Mouse (Mus musculus): ENCODE measurements around the gene Fabp6. TPM values are rescaled to one million over a fixed set of nuclear protein-coding genes. Genes with fewer than 3 reads are reported as not detected.

The Fabp6 gene
- total and polyA plus RNA-seq, 2 experiments from 2014 or later = not detected

DNA sequence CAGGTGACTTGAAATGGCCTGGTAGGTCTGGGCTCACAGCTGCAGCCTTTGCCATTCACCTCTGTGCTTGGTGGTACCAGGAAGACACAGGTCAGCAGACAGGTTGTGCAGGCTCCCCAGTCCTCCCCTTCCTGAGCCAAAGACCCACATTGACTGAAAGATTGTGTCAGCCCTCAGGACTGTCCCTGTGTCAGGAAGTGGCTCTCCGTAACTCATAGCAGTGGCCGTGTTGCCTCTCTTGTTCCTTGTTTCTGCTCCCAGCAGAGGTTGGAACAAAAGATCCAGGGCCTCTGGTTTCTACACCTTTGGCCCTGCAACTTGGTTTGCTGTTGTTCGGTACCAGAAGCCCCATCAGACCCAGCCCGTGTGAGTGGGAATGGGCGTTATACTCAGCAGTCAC, 32.2 kb downstream of the Fabp6 start:
- Histone ChIP-seq H3K27me3 (ENCODE audit: insufficient read depth, low read length) (no peaks in the 10 kb centered on the region), H3K9me3 (ENCODE audit: low read length) (no peaks in the 10 kb centered on the region), H3K4me2 (ENCODE audit: low read depth, low read length, poor library complexity, severe bottlenecking) (no peak overlapping the region), H3K36me3 (ENCODE audit: insufficient read depth, low read length) (no peaks in the 10 kb centered on the region), H3K4me1 (ENCODE audit: insufficient read depth, low read length) (no peaks in the 10 kb centered on the region; the same call in 1 of the 2 replicates), H3K9ac (replicated peaks; ENCODE audit: low read length, poor library complexity, severe bottlenecking) (no peak overlapping the region), H3K27ac (ENCODE audit: low read depth, low read length) (no peak overlapping the region), H3K4me3 (ENCODE audit: low read depth, low read length) (no peak overlapping the region)
- no peak for DNase-seq (ENCODE audit: low spot score)
- WGBS = 64% methylated on average over 5 of the region's 5 CpGs
- ATAC-seq (ENCODE audit: low FRiP score) = no peak
- TF ChIP-seq CTCF (IDR thresholded peaks at IDR 0.05) = no peak

DNA sequence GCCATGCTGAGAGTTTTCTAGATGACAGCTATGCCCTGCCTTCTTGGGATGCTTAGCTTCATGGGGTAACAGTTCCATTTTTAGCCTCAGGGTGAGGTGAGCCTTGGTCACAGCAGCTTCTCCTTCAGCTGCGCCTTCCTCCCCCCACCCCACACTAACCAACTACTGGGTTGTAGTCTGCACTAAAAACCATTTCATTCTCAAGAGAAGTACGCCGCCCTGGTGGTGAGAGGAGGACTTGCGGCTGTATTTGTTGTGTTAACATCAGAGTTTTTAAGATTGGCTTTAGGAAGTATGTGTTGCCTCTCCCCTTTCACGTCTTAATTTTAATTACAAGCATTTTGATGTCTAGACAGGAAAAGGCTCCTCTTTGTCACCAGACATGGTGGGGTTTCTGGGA, 33.1 kb downstream of the Fabp6 start:
- 64% methylated on average over 5 of the region's 5 CpGs for WGBS
- DNase-seq (ENCODE audit: low spot score) = no peak
- no peak overlapping the region for H3K4me3 ChIP-seq (ENCODE audit: low read depth, low read length)
- H3K9ac ChIP-seq (replicated peaks; ENCODE audit: low read length, poor library complexity, severe bottlenecking) = no peak overlapping the region
- no peak for ATAC-seq (ENCODE audit: low FRiP score)
- no peaks in the 10 kb centered on the region for H3K9me3 ChIP-seq (ENCODE audit: low read length)
- H3K27me3 ChIP-seq (ENCODE audit: insufficient read depth, low read length) = no peaks in the 10 kb centered on the region
- H3K4me2 ChIP-seq (ENCODE audit: low read depth, low read length, poor library complexity, severe bottlenecking) = no peak overlapping the region
- H3K27ac ChIP-seq (ENCODE audit: low read depth, low read length) = no peak overlapping the region
- no peaks in the 10 kb centered on the region for H3K36me3 ChIP-seq (ENCODE audit: insufficient read depth, low read length)
- peak; percentile 69 for TF ChIP-seq CTCF (IDR thresholded peaks at IDR 0.05)
- no peaks in the 10 kb centered on the region; the same call in 1 of the 2 replicates for H3K4me1 ChIP-seq (ENCODE audit: insufficient read depth, low read length)

DNA sequence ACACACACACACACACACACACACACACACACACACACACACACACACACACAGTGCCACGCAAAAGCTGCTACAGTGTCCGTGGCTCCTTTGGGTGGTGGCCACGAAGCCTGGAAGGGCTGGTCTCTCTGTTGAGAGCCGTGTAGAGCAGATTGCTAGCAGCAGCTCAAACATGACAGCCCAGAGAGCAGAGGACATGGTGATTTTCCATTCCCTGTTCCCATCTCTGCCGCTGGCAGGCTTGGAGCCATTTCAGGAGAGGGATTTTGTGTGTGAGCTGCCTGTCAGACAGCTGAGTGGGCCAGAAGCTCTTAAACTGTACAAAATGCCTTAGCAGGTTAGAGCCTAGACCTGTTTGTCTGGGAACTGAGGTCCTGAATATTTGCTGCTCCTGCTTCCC, 34.6 kb downstream of the Fabp6 start:
- H3K27me3 ChIP-seq (ENCODE audit: insufficient read depth, low read length) = no peaks in the 10 kb centered on the region
- no peak overlapping the region for H3K4me3 ChIP-seq (ENCODE audit: low read depth, low read length)
- no peak overlapping the region for H3K9ac ChIP-seq (replicated peaks; ENCODE audit: low read length, poor library complexity, severe bottlenecking)
- 41% methylated on average over 5 of the region's 5 CpGs for WGBS
- no peak for TF ChIP-seq CTCF (IDR thresholded peaks at IDR 0.05)
- DNase-seq (ENCODE audit: low spot score) (no peak), ATAC-seq (ENCODE audit: low FRiP score) (no peak)
- H3K36me3 ChIP-seq (ENCODE audit: insufficient read depth, low read length) = no peaks in the 10 kb centered on the region
- H3K4me2 ChIP-seq (ENCODE audit: low read depth, low read length, poor library complexity, severe bottlenecking) = no peak overlapping the region
- H3K9me3 ChIP-seq (ENCODE audit: low read length) = no peaks in the 10 kb centered on the region
- H3K4me1 ChIP-seq (ENCODE audit: insufficient read depth, low read length) = no peaks in the 10 kb centered on the region; the same call in 1 of the 2 replicates
- H3K27ac ChIP-seq (ENCODE audit: low read depth, low read length) = peak overlapping the region; percentile 62; the same call in 1 of the 2 replicates

DNA sequence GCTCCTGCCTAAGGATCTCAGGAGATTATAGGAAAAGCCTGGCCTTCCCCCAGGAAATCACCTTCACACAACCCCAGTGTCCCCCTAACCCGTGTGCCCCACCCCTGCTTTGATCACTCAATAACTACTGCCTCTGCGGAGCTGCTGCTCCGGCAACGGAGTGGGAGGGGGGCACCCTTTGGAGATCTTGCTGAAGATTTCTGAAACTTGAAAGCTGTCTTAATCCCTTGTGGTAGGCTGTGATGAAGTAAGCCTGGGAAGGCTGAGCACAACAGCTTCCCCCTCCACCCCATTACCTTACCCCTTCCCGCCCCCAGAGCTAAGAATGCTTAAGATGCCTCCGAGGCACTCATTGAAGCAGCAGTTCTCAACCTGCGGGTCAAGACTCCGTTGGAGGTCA, 35.5 kb downstream of the Fabp6 start:
- TF ChIP-seq CTCF (IDR thresholded peaks at IDR 0.05) = no peak
- Histone ChIP-seq H3K4me2 (ENCODE audit: low read depth, low read length, poor library complexity, severe bottlenecking) (peak overlapping the region; percentile 20), H3K36me3 (ENCODE audit: insufficient read depth, low read length) (no peaks in the 10 kb centered on the region), H3K9me3 (ENCODE audit: low read length) (no peaks in the 10 kb centered on the region), H3K4me1 (ENCODE audit: insufficient read depth, low read length) (no peaks in the 10 kb centered on the region), H3K9ac (replicated peaks; ENCODE audit: low read length, poor library complexity, severe bottlenecking) (no peak overlapping the region), H3K27ac (ENCODE audit: low read depth, low read length) (no peak overlapping the region), H3K4me3 (ENCODE audit: low read depth, low read length) (no peak overlapping the region), H3K27me3 (ENCODE audit: insufficient read depth, low read length) (no peaks in the 10 kb centered on the region)
- no peak for ATAC-seq (ENCODE audit: low FRiP score)
- WGBS = 11% methylated on average over 8 of the region's 8 CpGs
- DNase-seq (ENCODE audit: low spot score) = no peak

DNA sequence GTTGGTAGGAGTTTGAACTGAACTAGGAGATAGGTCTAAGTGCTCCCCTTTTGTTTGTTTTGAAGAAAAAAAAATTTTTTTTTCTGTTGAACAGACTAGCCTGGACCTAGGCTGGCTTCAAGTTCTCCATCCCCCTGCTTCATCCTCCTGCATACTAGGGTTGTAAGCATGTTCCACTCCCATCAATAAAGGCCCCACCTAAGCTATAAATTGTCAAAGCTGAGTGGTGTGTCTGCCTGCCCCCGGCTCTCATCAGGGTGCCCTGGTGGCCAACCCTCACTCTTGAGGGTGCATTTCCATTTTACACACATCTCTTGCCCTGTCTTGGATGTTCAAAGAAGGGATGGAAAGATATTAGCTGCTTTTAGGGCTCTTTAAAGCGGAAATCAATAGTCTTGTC, 35.9 kb downstream of the Fabp6 start:
- H3K4me3 ChIP-seq (ENCODE audit: low read depth, low read length) = no peak overlapping the region
- H3K36me3 ChIP-seq (ENCODE audit: insufficient read depth, low read length) = no peaks in the 10 kb centered on the region
- no peak overlapping the region for H3K27ac ChIP-seq (ENCODE audit: low read depth, low read length)
- H3K4me1 ChIP-seq (ENCODE audit: insufficient read depth, low read length) = no peaks in the 10 kb centered on the region
- DNase-seq (ENCODE audit: low spot score) (no peak), ATAC-seq (ENCODE audit: low FRiP score) (no peak)
- H3K9me3 ChIP-seq (ENCODE audit: low read length) = no peaks in the 10 kb centered on the region
- WGBS = 27% methylated on average over 2 of the region's 2 CpGs
- no peak for TF ChIP-seq CTCF (IDR thresholded peaks at IDR 0.05)
- H3K4me2 ChIP-seq (ENCODE audit: low read depth, low read length, poor library complexity, severe bottlenecking) = peak overlapping the region; percentile 20; the same call in 1 of the 2 replicates
- H3K27me3 ChIP-seq (ENCODE audit: insufficient read depth, low read length) = no peaks in the 10 kb centered on the region
- H3K9ac ChIP-seq (replicated peaks; ENCODE audit: low read length, poor library complexity, severe bottlenecking) = no peak overlapping the region

DNA sequence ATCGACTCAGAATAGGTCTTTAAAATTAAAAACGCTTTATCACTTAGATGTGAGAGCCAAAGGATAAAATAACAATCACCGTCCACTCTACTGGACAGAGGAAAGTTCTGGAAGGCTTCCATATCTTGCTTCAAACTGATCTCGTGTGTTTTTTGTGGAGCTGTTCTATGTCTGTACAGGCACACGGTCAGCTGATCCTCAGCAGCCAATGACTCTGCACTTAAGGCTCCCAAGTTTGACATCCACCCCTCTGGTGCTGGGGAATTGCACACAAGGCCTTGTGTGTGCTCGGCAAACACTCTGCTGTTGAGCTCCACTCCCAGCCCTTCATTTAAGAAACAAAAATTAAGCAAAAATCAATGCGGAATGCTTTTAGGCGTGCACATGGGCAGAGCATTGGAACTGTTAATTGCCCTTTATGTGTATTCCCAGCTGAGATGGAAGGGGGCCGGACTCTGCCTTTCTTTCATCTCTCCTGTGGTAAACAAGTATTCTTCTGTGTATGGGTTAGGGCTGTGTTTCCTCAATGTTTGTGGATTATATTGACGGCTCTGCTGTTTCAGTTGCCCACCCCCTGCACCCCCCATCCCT, 37.6 kb downstream of the Fabp6 start:
- Histone ChIP-seq H3K36me3 (ENCODE audit: insufficient read depth, low read length) (no peaks in the 10 kb centered on the region), H3K4me3 (ENCODE audit: low read depth, low read length) (no peak overlapping the region), H3K27ac (ENCODE audit: low read depth, low read length) (no peak overlapping the region), H3K9me3 (ENCODE audit: low read length) (no peaks in the 10 kb centered on the region), H3K27me3 (ENCODE audit: insufficient read depth, low read length) (no peaks in the 10 kb centered on the region), H3K4me1 (ENCODE audit: insufficient read depth, low read length) (no peaks in the 10 kb centered on the region), H3K4me2 (ENCODE audit: low read depth, low read length, poor library complexity, severe bottlenecking) (no peak overlapping the region), H3K9ac (replicated peaks; ENCODE audit: low read length, poor library complexity, severe bottlenecking) (no peak overlapping the region)
- ATAC-seq (ENCODE audit: low FRiP score) (0 out of 2 replicates have a peak, but pooled peaks have one; percentile 44), DNase-seq (ENCODE audit: low spot score) (no peak)
- no peak for TF ChIP-seq CTCF (IDR thresholded peaks at IDR 0.05)
- WGBS = 54% methylated on average over 10 of the region's 10 CpGs
